8 mouse cellular contexts compared by ENCODE assay signal in genomic region chr15:83112898-83113297, GRCm38 (mm10). TPM values are rescaled to one million over a fixed set of nuclear protein-coding genes. Genes with fewer than 3 reads are reported as not detected.
DNase-seq lines count a peak whose midpoint lies in the region; ATAC-seq and TF ChIP-seq lines count a peak whose summit lies in the region.

No protein-coding gene starts in this region.

- H3K4me2 ChIP-seq in forebrain, embryonic 11.5 days (ENCODE audit: low read depth, low read length, severe bottlenecking), result no peak overlapping the region
- H3K4me2 ChIP-seq in heart, embryonic 16.5 days (ENCODE audit: low read depth, low read length), result peak overlapping the region; percentile 40
- H3K4me2 ChIP-seq in neural tube, embryonic 13.5 days, result no peak overlapping the region

- H3K27ac ChIP-seq in forebrain, embryonic 11.5 days (ENCODE audit: low read depth, low read length), result no peak overlapping the region
- no peak overlapping the region for H3K27ac ChIP-seq in heart, embryonic 16.5 days (ENCODE audit: low read length)
- no peak overlapping the region for H3K27ac ChIP-seq in neural tube, embryonic 13.5 days (replicated peaks)
- no peak overlapping the region for H3K27ac ChIP-seq in thymus, adult 2 months (ENCODE audit: control insufficient read depth, insufficient read depth, low read length)

- WGBS in forebrain, embryonic 11.5 days, result 11% methylated on average over 9 of the region's 11 CpGs
- WGBS in heart, embryonic 16.5 days, result 8% methylated on average over 10 of the region's 11 CpGs
- 10% methylated on average over 11 of the region's 11 CpGs for WGBS in neural tube, embryonic 13.5 days
- WGBS in thymus, adult 2 months, result 29% methylated on average over 11 of the region's 11 CpGs

- 0 out of 2 replicates have a peak, but pooled peaks cover 2% of the 10 kb centered on the region for H3K4me1 ChIP-seq in forebrain, embryonic 11.5 days (replicated peaks; ENCODE audit: control insufficient read depth, insufficient read depth, low read length)
- peaks cover 9% of the 10 kb centered on the region for H3K4me1 ChIP-seq in heart, embryonic 16.5 days (ENCODE audit: control insufficient read depth, insufficient read depth, low read length)
- H3K4me1 ChIP-seq in neural tube, embryonic 13.5 days (replicated peaks), result peaks cover 36% of the 10 kb centered on the region
- H3K4me1 ChIP-seq in thymus, adult 2 months (replicated peaks; ENCODE audit: control insufficient read depth, insufficient read depth, low read length), result 0 out of 2 replicates have a peak, but pooled peaks cover 2% of the 10 kb centered on the region

- no peaks in the 10 kb centered on the region for H3K9me3 ChIP-seq in forebrain, embryonic 11.5 days (ENCODE audit: control insufficient read depth, low read length)
- H3K9me3 ChIP-seq in heart, embryonic 16.5 days (replicated peaks; ENCODE audit: control insufficient read depth, low read length), result no peaks in the 10 kb centered on the region
- H3K9me3 ChIP-seq in neural tube, embryonic 13.5 days, result no peaks in the 10 kb centered on the region

- peak; percentile 59; the same call in 1 of the 2 replicates for TF ChIP-seq CTCF in thymus, adult 2 months (IDR thresholded peaks at IDR 0.05; ENCODE audit: borderline replicate concordance, control insufficient read depth, extremely low read depth, insufficient read depth, low read length, poor library complexity)

- TF ChIP-seq POLR2A in thymus, adult 2 months (IDR thresholded peaks at IDR 0.05; ENCODE audit: control insufficient read depth, extremely low read depth, insufficient read depth, low read length, poor library complexity), result no peak

- no peak overlapping the region for H3K4me3 ChIP-seq in forebrain, embryonic 11.5 days (ENCODE audit: low read depth, low read length)
- no peak overlapping the region for H3K4me3 ChIP-seq in heart, embryonic 16.5 days (ENCODE audit: low read length)
- no peak overlapping the region for H3K4me3 ChIP-seq in neural tube, embryonic 13.5 days
- H3K4me3 ChIP-seq in thymus, adult 2 months (ENCODE audit: control insufficient read depth, insufficient read depth, low read length), result no peak overlapping the region

- H3K27me3 ChIP-seq in forebrain, embryonic 11.5 days (ENCODE audit: control insufficient read depth, insufficient read depth, low read length), result no peaks in the 10 kb centered on the region
- no peaks in the 10 kb centered on the region for H3K27me3 ChIP-seq in heart, embryonic 16.5 days (ENCODE audit: control insufficient read depth, insufficient read depth, low read length)
- H3K27me3 ChIP-seq in neural tube, embryonic 13.5 days, result no peaks in the 10 kb centered on the region
- H3K27me3 ChIP-seq in thymus, adult 2 months (ENCODE audit: control insufficient read depth, insufficient read depth, low read length), result no peaks in the 10 kb centered on the region

- no peak overlapping the region for H3K9ac ChIP-seq in forebrain, embryonic 11.5 days (ENCODE audit: low read length)
- 0 out of 2 replicates have a peak overlapping the region, but pooled peaks have one; percentile 33 for H3K9ac ChIP-seq in heart, embryonic 16.5 days (ENCODE audit: low read length)
- H3K9ac ChIP-seq in neural tube, embryonic 13.5 days, result no peak overlapping the region

- peak; percentile 76 for DNase-seq in A20 (ENCODE audit: low read depth, low spot score)
- DNase-seq in adrenal gland, postnatal 14 days, result peak; percentile 92
- DNase-seq in forebrain, embryonic 11.5 days (ENCODE audit: low spot score), result peak; percentile 83
- peak; percentile 90 for DNase-seq in kidney, postnatal 10 days
- DNase-seq in lung, adult 18-20 months, result peak; percentile 59 to 70
- peak; percentile 66 for DNase-seq in thymus, adult 2 months

- peak; percentile 69; the same call in 1 of the 2 replicates for ATAC-seq in forebrain, embryonic 11.5 days (replicated peaks; ENCODE audit: low FRiP score)
- ATAC-seq in heart, embryonic 16.5 days (replicated peaks; ENCODE audit: extremely low read depth, insufficient read depth, low FRiP score), result peak; percentile 67; the same call in 1 of the 2 replicates
- ATAC-seq in neural tube, embryonic 13.5 days (ENCODE audit: low read depth), result peak; percentile 76

- H3K36me3 ChIP-seq in forebrain, embryonic 11.5 days (ENCODE audit: control insufficient read depth, insufficient read depth, low read length), result no peaks in the 10 kb centered on the region; the same call in 1 of the 2 replicates
- H3K36me3 ChIP-seq in heart, embryonic 16.5 days (ENCODE audit: control insufficient read depth, insufficient read depth), result peaks cover 17% of the 10 kb centered on the region
- H3K36me3 ChIP-seq in neural tube, embryonic 13.5 days, result peaks cover 28% of the 10 kb centered on the region
- H3K36me3 ChIP-seq in thymus, adult 2 months (ENCODE audit: control insufficient read depth, insufficient read depth, low read length), result peaks cover 11% of the 10 kb centered on the region

RNA-seq across cellular contexts. Expression of gene Rrp7a, which starts 9.7 kb away (rescaled TPM):
- 95.0 and 99.4 TPM in 2 replicates for total RNA-seq in adrenal gland, postnatal 14 days (2021)
- 71.2 and 79.7 TPM in 2 replicates for polyA plus RNA-seq in forebrain, embryonic 11.5 days (2014; fragmentation: Nextera tagmentation; extraction: Ambion mirVana)
- polyA plus RNA-seq in heart, embryonic 16.5 days (2015; fragmentation: Nextera tagmentation; extraction: Ambion mirVana), result 43.3 and 47.3 TPM in 2 replicates
- 68.3 and 76.0 TPM in 2 replicates for polyA plus RNA-seq in neural tube, embryonic 13.5 days (2015; fragmentation: Nextera tagmentation; extraction: Ambion mirVana)
- 168 and 179 TPM in 2 replicates for polyA plus RNA-seq in thymus, adult 2 months (2012; rRNA removed)

RNA-seq across cellular contexts. Expression of gene Serhl, which starts 23.6 kb away (rescaled TPM):
- 53.8 and 63.2 TPM in 2 replicates for total RNA-seq in adrenal gland, postnatal 14 days (2021)
- 46.0 and 47.3 TPM in 2 replicates for polyA plus RNA-seq in forebrain, embryonic 11.5 days (2014; fragmentation: Nextera tagmentation; extraction: Ambion mirVana)
- 77.1 and 80.5 TPM in 2 replicates for polyA plus RNA-seq in heart, embryonic 16.5 days (2015; fragmentation: Nextera tagmentation; extraction: Ambion mirVana)
- 20.8 and 31.3 TPM in 2 replicates for polyA plus RNA-seq in neural tube, embryonic 13.5 days (2015; fragmentation: Nextera tagmentation; extraction: Ambion mirVana)
- polyA plus RNA-seq in thymus, adult 2 months (2012; rRNA removed), result 64.9 and 82.9 TPM in 2 replicates

RNA-seq across cellular contexts. Expression of gene Poldip3, which starts 36.3 kb away (rescaled TPM):
- 87.6 and 97.0 TPM in 2 replicates for total RNA-seq in adrenal gland, postnatal 14 days (2021)
- polyA plus RNA-seq in forebrain, embryonic 11.5 days (2014; fragmentation: Nextera tagmentation; extraction: Ambion mirVana), result 183 and 196 TPM in 2 replicates
- 75.9 and 79.0 TPM in 2 replicates for polyA plus RNA-seq in heart, embryonic 16.5 days (2015; fragmentation: Nextera tagmentation; extraction: Ambion mirVana)
- 137 and 140 TPM in 2 replicates for polyA plus RNA-seq in neural tube, embryonic 13.5 days (2015; fragmentation: Nextera tagmentation; extraction: Ambion mirVana)
- 108 and 123 TPM in 2 replicates for polyA plus RNA-seq in thymus, adult 2 months (2012; rRNA removed)

RNA-seq across cellular contexts. Expression of gene Cyb5r3, which starts 59.5 kb away (rescaled TPM):
- total RNA-seq in adrenal gland, postnatal 14 days (2021), result 206 and 217 TPM in 2 replicates
- 161 and 181 TPM in 2 replicates for polyA plus RNA-seq in forebrain, embryonic 11.5 days (2014; fragmentation: Nextera tagmentation; extraction: Ambion mirVana)
- 146 and 155 TPM in 2 replicates for polyA plus RNA-seq in heart, embryonic 16.5 days (2015; fragmentation: Nextera tagmentation; extraction: Ambion mirVana)
- polyA plus RNA-seq in neural tube, embryonic 13.5 days (2015; fragmentation: Nextera tagmentation; extraction: Ambion mirVana), result 130 and 140 TPM in 2 replicates
- 60.5 and 61.7 TPM in 2 replicates for polyA plus RNA-seq in thymus, adult 2 months (2012; rRNA removed)
